Mouse (Mus musculus) liver, embryonic 14.5 days (tissue): ENCODE measurements around the gene Mapk8ip2. TPM values are rescaled to one million over a fixed set of nuclear protein-coding genes. Genes with fewer than 3 reads are reported as not detected.

ENCODE experiments used
- ATAC-seq: fragments of 200-750 bp; cut with Nextera tagmentation; 2 replicates; pipeline ENCODE4 v1.8.0; 2017; ENCODE audit warnings: moderate number of reproducible peaks, mild to moderate bottlenecking, moderate library complexity; ENCODE audit not compliant: insufficient read depth
- DNase-seq, 3 experiments: peaks; one replicate each; pipeline ENCODE4 v3.0.0-alpha.2; 2012 to 2013; ENCODE audit warnings: low read depth in 3 of 3, low spot score in 3 of 3
- H3K27ac ChIP-seq: fragments of 300-500 bp; sonication (generic); 2 replicates; pipeline ENCODE4 v1.5.1; 2014; ENCODE audit warnings: moderate library complexity, mild to moderate bottlenecking, control low read depth, inconsistent platforms
- H3K27me3 ChIP-seq: fragments of 300-500 bp; sonication (generic); 2 replicates; pipeline ENCODE4 v1.6.1; 2014; ENCODE audit warnings: mild to moderate bottlenecking, low read length, moderate library complexity; ENCODE audit not compliant: control insufficient read depth, insufficient read depth
- H3K36me3 ChIP-seq: fragments of 300-500 bp; sonication (generic); replicated peaks from 2 replicates; pipeline ENCODE4 v1.6.1; 2014; ENCODE audit warnings: low read depth; ENCODE audit not compliant: control insufficient read depth, insufficient read depth
- H3K4me1 ChIP-seq, 2 experiments: fragments of 200-500 bp in 1 of 2; fragments of 300-500 bp in 1 of 2; sonication (generic) in 1 of 2; replicated peaks; 2 replicates each; pipeline ENCODE4 v1.6.1; 2012 to 2014; ENCODE audit warnings: antibody characterized with exemption in 1 of 2, inconsistent platforms in 1 of 2, low read length in 1 of 2; ENCODE audit not compliant: control insufficient read depth in 2 of 2, insufficient read depth in 2 of 2
- H3K4me2 ChIP-seq: fragments of 300-500 bp; sonication (generic); 2 replicates; pipeline ENCODE4 v1.6.1; 2014; ENCODE audit warnings: low read depth, mild to moderate bottlenecking, control low read depth, moderate library complexity
- H3K4me3 ChIP-seq, 2 experiments: fragments of 200-500 bp in 1 of 2; fragments of 300-500 bp in 1 of 2; sonication (generic) in 1 of 2; 2 replicates each; pipeline ENCODE4 v1.5.1; 2012 to 2014; ENCODE audit warnings: low read depth in 2 of 2, low read length in 2 of 2, mild to moderate bottlenecking in 2 of 2, control low read depth in 1 of 2, inconsistent platforms in 1 of 2, moderate library complexity in 1 of 2; ENCODE audit not compliant: insufficient read depth in 1 of 2
- H3K9ac ChIP-seq: fragments of 300-500 bp; sonication (generic); replicated peaks from 2 replicates; pipeline ENCODE4 v1.6.1; 2014; ENCODE audit warnings: mild to moderate bottlenecking, control low read depth, moderate library complexity
- H3K9me3 ChIP-seq: fragments of 300-500 bp; sonication (generic); 2 replicates; pipeline ENCODE4 v1.6.1; 2016; ENCODE audit warnings: low read length, mixed read lengths; ENCODE audit not compliant: control insufficient read depth
- CTCF ChIP-seq: IDR thresholded peaks from 2 replicates; pipeline ENCODE4 v1.5.1; 2016; ENCODE audit warnings: antibody characterized with exemption, low read depth, control low read depth
- EP300 ChIP-seq: IDR thresholded peaks from 2 replicates; pipeline ENCODE4 v1.6.1; 2016; ENCODE audit warnings: antibody characterized with exemption, low read depth
- WGBS: fragments of 180-500 bp; shearing (Covaris S2); extraction: QIAGEN DNeasy Blood & Tissue Kit; methylation state at CpG from one replicate; pipeline ENCODE4 v1.1.7; 2014; ENCODE audit not compliant: insufficient replicate concordance; 5-methylcytosine and 5-hydroxymethylcytosine counted together
- polyA plus RNA-seq, 2 experiments: library from polyadenylated mRNA; depleted of rRNA in 1 of 2; stranded (reverse) in 1 of 2; unstranded in 1 of 2; fragments of >200 nt; fragmentation: Nextera tagmentation in 1 of 2; extraction: Ambion mirVana in 1 of 2; gene quantifications; 2 replicates each; pipeline versions ENCODE4 v1.2.1 to v1.2.3; 2012 to 2014

Gene Mapk8ip2
- polyA plus RNA-seq, 2 experiments = 0.02 TPM; not detected in 1

- no peak overlapping the region for H3K27ac ChIP-seq
- no peaks in the 10 kb centered on the region for H3K9me3 ChIP-seq
- WGBS = 61% methylated on average over 10 of the region's 10 CpGs
- no peak for TF ChIP-seq EP300
- TF ChIP-seq CTCF = no peak
- DNase-seq = no peak
- no peak overlapping the region for H3K4me2 ChIP-seq
- H3K9ac ChIP-seq = no peak overlapping the region
- no peak overlapping the region for H3K4me3 ChIP-seq
- no peak for ATAC-seq
- no peaks in the 10 kb centered on the region; the same call in none of the 2 replicates for H3K27me3 ChIP-seq
- H3K36me3 ChIP-seq = no peaks in the 10 kb centered on the region
- H3K4me1 ChIP-seq = no peaks in the 10 kb centered on the region
Measured at GRCm38 (mm10) chr15:89460298-89460697, 6.6 kb downstream of the Mapk8ip2 start.

- Histone ChIP-seq H3K4me1 (no peaks in the 10 kb centered on the region), H3K36me3 (no peaks in the 10 kb centered on the region), H3K9me3 (no peaks in the 10 kb centered on the region), H3K4me2 (no peak overlapping the region), H3K4me3 (no peak overlapping the region), H3K9ac (no peak overlapping the region), H3K27me3 (no peaks in the 10 kb centered on the region; the same call in none of the 2 replicates), H3K27ac (no peak overlapping the region)
- WGBS = 62% methylated on average over 15 of the region's 15 CpGs
- DNase-seq (no peak), ATAC-seq (no peak)
- TF ChIP-seq EP300 (no peak), CTCF (no peak)
Measured at GRCm38 (mm10) chr15:89461321-89461720, 7.6 kb downstream of the Mapk8ip2 start.

GRCm38 (mm10) chr15:89462176-89462575 lies 8.5 kb downstream of the Mapk8ip2 start:
- Histone ChIP-seq H3K4me3 (no peak overlapping the region), H3K27me3 (no peaks in the 10 kb centered on the region; the same call in none of the 2 replicates), H3K4me2 (no peak overlapping the region), H3K9ac (no peak overlapping the region), H3K27ac (no peak overlapping the region), H3K36me3 (no peaks in the 10 kb centered on the region), H3K9me3 (no peaks in the 10 kb centered on the region), H3K4me1 (no peaks in the 10 kb centered on the region)
- WGBS = 59% methylated on average over 7 of the region's 7 CpGs
- TF ChIP-seq CTCF (no peak), EP300 (no peak)
- ATAC-seq (no peak), DNase-seq (no peak)

- H3K27me3 ChIP-seq = no peaks in the 10 kb centered on the region; the same call in 1 of the 2 replicates
- no peak for DNase-seq
- no peak for ATAC-seq
- no peaks in the 10 kb centered on the region for H3K9me3 ChIP-seq
- H3K4me1 ChIP-seq = no peaks in the 10 kb centered on the region
- H3K4me2 ChIP-seq = no peak overlapping the region
- TF ChIP-seq EP300 = no peak
- TF ChIP-seq CTCF = peak; percentile 35; the same call in 1 of the 2 replicates
- H3K9ac ChIP-seq = no peak overlapping the region
- H3K36me3 ChIP-seq = no peaks in the 10 kb centered on the region
- H3K4me3 ChIP-seq = no peak overlapping the region
- WGBS = 28% methylated on average over 5 of the region's 5 CpGs
- H3K27ac ChIP-seq = no peak overlapping the region
Measured at GRCm38 (mm10) chr15:89463334-89464235, 9.9 kb downstream of the Mapk8ip2 start.

- H3K9me3 ChIP-seq = no peaks in the 10 kb centered on the region
- WGBS = 41% methylated on average over 1 of the region's 1 CpGs
- ATAC-seq (no peak), DNase-seq (no peak)
- no peaks in the 10 kb centered on the region for H3K36me3 ChIP-seq
- no peaks in the 10 kb centered on the region for H3K4me1 ChIP-seq
- H3K27ac ChIP-seq = no peak overlapping the region
- H3K4me3 ChIP-seq = no peak overlapping the region
- TF ChIP-seq CTCF (no peak), EP300 (no peak)
- H3K27me3 ChIP-seq = no peaks in the 10 kb centered on the region; the same call in 1 of the 2 replicates
- H3K9ac ChIP-seq = no peak overlapping the region
- H3K4me2 ChIP-seq = no peak overlapping the region
Measured at GRCm38 (mm10) chr15:89465052-89465451, 11.3 kb downstream of the Mapk8ip2 start.
